Mouse (Mus musculus) retina, adult 2 months (tissue): Measurements from ENCODE around the gene Pmm2.

Experiments
- DNase-seq: peaks from one replicate; pipeline ENCODE4 v3.0.0-alpha.2; 2012; ENCODE audit warnings: low read depth, low spot score

Gene Pmm2

DNA sequence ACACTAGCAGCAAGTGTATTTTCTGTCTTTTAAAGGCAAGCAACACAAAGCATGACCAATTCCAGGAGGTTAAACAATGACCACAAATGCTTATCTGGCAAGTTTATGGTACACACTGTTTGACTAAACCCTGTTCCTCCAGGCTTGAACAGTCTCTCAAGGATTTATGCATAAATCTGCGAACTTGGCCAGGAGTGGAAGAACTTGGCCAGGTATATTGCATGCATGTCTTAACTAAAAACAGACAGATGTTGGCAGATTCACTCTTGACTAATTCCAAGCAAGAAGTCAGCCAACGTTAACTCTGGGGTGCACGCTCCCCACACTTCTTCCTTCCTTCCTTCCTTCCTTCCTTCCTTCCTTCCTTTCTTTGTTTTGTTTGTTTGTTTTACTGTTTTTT, 42.3 kb downstream of the Pmm2 start:
- DNase-seq: no peak

DNA sequence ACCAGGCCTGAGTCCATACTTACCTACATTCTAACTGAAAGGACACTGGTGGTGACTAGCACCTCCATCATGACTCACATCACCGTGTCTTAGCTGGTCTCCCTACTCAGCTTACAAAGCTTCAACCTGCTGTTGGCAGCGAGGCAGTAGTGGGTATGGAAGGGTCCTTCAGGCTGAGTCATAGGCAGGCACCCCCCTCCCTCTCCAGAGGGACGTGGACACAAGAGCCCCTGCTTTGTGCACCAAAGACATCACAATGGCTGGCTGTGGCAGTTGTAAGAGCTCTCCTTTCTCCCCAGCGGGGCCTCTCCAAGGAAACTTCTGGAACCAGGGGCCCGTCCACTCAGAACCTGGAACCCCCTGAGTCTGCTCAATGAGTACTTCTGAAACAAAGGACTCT, 43.0 kb downstream of the Pmm2 start, which contains the start of gene Gm5767:
TSS of gene Gm5767 (plus strand) at position 301 of the 400 bp plus-strand sequence.
- no peak for DNase-seq

DNA sequence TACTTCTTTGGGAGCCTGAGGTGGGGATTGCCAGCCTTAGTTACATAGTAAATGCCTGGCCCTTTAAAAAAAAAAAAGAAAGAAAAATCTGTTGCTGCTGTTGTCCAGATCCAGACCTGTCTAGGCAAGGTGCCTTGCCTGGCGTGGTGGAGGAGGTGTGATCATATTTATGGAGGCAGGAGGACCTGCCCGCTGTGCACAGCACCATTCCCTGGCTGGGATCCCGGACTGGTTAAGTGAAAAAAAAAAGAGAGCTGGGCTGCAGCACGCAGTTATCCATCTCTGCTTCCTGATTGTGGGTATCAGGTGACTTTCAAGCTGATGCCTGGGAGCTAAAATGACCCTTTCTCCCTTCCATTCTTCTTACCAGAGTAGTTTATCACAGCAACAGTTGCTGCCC, 47.6 kb downstream of the Pmm2 start:
- DNase-seq: no peak

DNA sequence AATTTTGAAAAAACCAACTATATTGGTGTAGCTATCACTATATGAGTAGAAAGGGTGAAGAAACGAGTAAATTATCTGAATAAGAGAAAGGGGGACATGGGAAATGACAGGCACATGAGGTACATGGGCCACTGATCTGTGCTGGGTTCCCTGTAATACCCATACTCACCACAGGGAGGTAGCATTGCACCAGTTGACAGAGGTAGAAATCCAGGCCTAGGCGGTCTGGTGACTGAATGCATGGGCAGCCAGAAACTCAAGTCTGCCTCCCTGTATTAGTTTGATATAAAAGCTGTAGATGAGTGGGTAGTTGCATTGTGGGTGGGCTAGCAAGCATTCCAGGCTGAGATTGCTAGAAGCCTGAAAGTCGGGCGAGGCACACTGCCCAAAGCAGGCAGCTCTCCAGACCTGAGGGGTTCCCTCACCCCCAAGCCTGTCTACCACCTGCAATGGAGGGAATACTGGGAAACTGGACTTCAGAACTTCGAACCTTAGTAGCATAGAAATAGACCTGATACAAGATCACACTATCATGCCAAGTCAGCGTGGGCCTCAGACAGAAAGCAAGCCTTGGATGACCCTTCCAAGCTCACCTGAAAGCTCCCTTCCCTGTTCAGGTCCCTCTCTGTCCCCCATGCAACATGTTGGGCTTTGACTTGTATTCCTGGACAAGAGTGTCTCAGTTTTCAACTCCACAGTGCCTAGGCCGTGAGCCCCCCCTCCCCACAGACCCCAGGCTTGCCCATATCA, 48.8 kb downstream of the Pmm2 start:
- DNase-seq: peak; percentile 54

DNA sequence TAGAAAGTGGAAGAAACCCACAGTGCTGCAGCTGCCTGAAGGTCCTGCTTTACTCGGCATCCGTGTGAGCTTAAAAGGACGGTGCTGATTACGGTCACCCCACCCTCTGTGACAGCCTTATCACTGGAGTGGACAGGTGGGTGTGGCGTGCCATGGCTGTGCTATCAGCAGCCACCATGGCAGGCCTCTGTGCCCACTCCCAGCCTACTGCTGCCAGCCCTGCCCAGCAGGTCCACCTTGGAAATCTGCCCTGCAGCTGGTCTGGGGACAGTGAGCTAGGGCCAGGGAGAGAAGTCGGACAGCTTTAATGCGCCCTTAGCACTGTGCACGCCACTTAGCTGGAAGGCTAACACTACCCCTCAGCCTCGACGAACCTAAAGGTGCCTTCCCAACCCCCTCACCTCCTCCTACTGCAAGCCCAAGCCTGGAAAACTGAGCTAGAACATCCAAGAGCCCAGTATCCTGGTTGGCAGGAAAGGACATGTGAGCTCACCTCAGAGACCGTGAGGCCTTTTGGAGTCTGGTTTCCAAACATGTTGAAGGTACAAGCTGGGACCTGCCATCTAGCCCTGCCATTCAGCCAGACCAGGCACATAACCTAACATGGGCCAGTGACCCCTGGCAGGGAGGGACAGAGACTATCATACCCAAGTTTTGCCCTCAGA, 49.5 kb downstream of the Pmm2 start:
- no peak for DNase-seq

DNA sequence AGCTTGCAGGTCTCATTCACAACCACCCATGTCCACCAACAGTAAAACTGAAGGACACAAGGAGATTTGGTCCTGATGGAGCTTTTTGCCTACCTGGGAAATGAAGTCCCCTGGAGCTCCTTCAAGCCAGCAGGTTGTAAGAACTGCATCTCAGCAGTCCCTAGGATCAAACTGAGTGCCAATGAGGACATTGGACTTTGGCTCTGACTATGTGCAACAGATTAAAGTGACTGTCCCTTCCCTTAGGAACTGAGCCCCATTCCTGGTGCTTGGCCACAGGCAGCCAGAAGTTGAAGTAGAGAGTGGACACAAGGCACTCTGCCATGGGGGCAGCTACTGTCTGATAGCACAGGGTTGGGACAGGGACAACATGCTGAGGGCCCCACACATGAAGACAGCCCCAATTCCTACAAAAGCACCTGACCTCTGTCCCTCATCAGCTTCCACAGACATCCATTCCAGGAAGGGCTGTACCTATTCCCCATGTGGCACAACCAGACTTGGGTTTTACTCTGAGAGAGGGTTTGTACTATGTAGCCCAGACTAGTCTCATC, 50.2 kb downstream of the Pmm2 start:
- no peak for DNase-seq

DNA sequence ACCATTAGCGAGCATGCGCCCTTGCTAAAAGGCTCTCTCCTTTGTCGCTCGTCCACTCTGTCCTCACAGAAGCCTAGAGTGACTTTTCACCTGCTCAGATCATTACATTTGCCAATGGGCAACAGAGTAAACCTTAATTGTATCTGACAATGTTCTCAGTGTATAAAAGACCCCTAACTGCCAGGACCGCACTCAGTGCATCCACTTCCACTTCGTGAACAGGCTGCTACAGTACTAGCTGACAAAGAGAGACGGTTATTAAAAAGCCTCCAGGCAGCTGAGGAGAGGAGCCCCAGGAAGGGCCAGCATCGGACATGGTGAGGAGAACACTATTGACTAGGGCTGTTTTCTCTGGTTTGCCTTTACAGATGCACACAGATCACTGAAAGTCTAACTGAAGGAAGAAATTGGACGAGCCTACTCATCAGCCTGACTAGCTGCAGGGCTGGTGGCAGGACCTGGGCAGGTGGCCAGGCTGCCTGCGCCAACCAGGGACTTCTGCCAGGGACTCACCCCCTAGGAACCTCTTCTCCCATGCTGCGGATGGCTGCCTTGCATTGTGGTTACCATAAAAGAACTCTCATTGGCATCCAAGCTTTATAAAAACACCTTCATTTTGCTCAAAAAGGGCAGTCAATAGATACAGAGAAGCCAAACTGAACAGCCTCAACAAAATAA, 52.6 kb downstream of the Pmm2 start:
- DNase-seq: no peak

DNA sequence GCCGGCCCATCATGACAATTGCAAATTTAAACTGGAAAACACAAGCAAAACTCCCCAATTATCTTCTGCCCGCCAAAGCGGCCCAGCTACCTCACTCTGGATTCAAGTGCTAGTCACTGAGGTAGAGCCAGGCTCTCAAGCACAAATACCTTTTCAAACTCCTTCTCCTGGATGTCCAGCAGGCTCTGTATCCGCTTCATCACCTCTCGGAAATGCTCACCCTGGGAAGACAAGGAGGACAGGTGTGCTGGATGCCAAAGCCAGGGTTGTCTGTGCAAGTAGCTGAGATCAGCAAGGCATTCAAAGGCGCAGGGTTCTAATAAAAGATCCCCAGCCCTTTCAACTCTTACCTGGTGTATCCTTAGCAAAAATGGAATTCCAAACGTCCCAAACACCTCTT, 53.7 kb downstream of the Pmm2 start:
- no peak for DNase-seq

DNA sequence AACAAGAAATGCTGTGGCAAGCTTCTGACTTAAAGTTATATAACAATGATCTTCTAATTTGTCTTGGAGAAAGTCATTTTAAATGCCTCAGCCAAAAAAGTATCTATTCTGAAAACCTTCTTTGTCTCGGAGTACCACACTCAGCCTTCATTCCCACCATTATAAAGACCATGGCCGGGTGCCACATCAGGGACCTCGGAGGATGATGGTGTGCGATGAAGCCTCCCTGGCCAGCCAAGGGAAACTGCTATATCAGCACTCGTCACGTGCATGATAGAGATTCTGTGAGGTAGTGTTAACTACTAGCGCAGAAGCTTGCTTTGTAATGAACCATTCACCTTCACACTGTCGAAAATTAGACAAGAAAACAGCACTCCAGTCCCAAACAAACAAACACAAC, 62.1 kb downstream of the Pmm2 start:
- DNase-seq: no peak

DNA sequence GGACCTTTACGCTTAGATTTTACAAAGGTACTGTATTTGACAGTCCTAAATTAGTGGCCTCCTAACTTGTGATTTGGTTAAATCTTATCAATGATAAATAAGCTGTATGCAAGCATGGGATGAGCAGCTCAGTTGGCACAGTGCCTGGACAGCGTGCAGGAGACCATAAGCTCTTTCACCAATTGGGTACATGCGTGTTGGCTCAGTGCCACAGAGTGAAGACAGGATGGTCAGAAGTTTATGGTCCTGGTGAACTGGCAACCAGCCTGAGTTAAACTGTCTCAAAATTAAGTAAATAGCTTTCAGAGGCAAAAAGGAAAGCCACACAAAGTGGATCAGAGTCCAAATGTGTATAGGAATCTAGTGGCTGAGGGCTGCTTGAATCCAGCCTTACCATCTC, 63.1 kb downstream of the Pmm2 start:
- no peak for DNase-seq

DNA sequence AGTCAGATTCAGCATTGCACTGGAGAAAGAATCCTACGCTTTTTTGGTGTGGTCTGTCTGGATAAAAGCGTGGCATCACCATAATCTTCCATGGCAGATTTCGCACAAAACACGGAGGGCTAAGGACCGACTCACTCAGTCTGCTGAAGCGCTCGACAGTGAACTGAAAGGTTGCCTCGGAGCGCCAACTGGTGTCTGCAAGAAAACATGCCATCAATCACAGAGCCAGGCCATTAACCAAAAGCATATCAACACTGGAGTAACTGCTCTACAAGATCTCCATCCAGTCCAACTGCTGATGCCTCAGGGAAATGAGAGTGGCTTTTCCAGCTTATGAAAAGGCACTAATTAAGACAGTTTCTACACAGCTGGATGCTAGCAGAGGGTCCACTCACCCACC, 74.5 kb downstream of the Pmm2 start:
- DNase-seq: no peak
